Mouse (Mus musculus) kidney, embryonic 15.5 days (tissue): ENCODE results near the gene Habp2. TPM values are rescaled to one million over a fixed set of nuclear protein-coding genes. Genes with fewer than 3 reads are reported as not detected.

Experiments
- ATAC-seq: fragments of 200-750 bp; cut with Nextera tagmentation; replicated peaks from 2 replicates; pipeline ENCODE4 v1.8.0; 2017; ENCODE audit warnings: moderate TSS enrichment; ENCODE audit not compliant: low FRiP score
- H3K27ac ChIP-seq: fragments of 300-500 bp; sonication (generic); 2 replicates; pipeline ENCODE4 v1.5.1; 2015; ENCODE audit warnings: mild to moderate bottlenecking, inconsistent platforms
- H3K27me3 ChIP-seq: fragments of 300-500 bp; sonication (generic); 2 replicates; pipeline ENCODE4 v1.6.1; 2015; ENCODE audit warnings: inconsistent platforms
- H3K36me3 ChIP-seq: fragments of 300-500 bp; sonication (generic); 2 replicates; pipeline ENCODE4 v1.6.1; 2015; ENCODE audit warnings: inconsistent platforms
- H3K4me1 ChIP-seq: fragments of 300-500 bp; sonication (generic); 2 replicates; pipeline ENCODE4 v1.6.1; 2015; ENCODE audit warnings: inconsistent platforms
- H3K4me2 ChIP-seq: fragments of 300-500 bp; sonication (generic); 2 replicates; pipeline ENCODE4 v1.6.1; 2015; ENCODE audit warnings: moderate library complexity, mild to moderate bottlenecking, inconsistent platforms
- H3K4me3 ChIP-seq: fragments of 300-500 bp; sonication (generic); replicated peaks from 2 replicates; pipeline ENCODE4 v1.5.1; 2015; ENCODE audit warnings: mild to moderate bottlenecking, inconsistent platforms
- H3K9ac ChIP-seq: fragments of 300-500 bp; sonication (generic); 2 replicates; pipeline ENCODE4 v1.6.1; 2015; ENCODE audit warnings: mild to moderate bottlenecking, inconsistent platforms
- H3K9me3 ChIP-seq: fragments of 300-500 bp; sonication (generic); replicated peaks from 2 replicates; pipeline ENCODE4 v1.6.1; 2016; ENCODE audit warnings: inconsistent platforms
- WGBS: fragments of 180-500 bp; shearing (Covaris S2); methylation state at CpG from one replicate; pipeline ENCODE4 v1.1.7; 2015; ENCODE audit warnings: mixed read lengths; 5-methylcytosine and 5-hydroxymethylcytosine counted together
- polyA plus RNA-seq: library from polyadenylated mRNA; unstranded; fragments of >200 nt; fragmentation: Nextera tagmentation; extraction: Ambion mirVana; gene quantifications from 2 replicates; pipeline ENCODE4 v1.2.1, GENCODE M21; 2015

Gene Habp2
- polyA plus RNA-seq, 1 experiment from 2014 or later: 31.2 TPM

GRCm38 (mm10) chr19:56367778-56368177 lies 80.8 kb downstream of the Habp2 start:
- Histone ChIP-seq H3K27ac (no peak overlapping the region), H3K9me3 (no peaks in the 10 kb centered on the region), H3K4me3 (no peak overlapping the region), H3K4me2 (no peak overlapping the region), H3K4me1 (peaks cover 5% of the 10 kb centered on the region), H3K9ac (no peak overlapping the region), H3K27me3 (no peaks in the 10 kb centered on the region), H3K36me3 (no peaks in the 10 kb centered on the region)
- WGBS: 75% methylated on average over 7 of the region's 7 CpGs
- no peak for ATAC-seq

- Histone ChIP-seq H3K4me2 (no peak overlapping the region), H3K9ac (no peak overlapping the region), H3K4me1 (peaks cover 5% of the 10 kb centered on the region), H3K9me3 (no peaks in the 10 kb centered on the region), H3K4me3 (no peak overlapping the region), H3K27ac (no peak overlapping the region), H3K27me3 (no peaks in the 10 kb centered on the region), H3K36me3 (no peaks in the 10 kb centered on the region)
- ATAC-seq: no peak
- 93% methylated on average over 7 of the region's 7 CpGs for WGBS
Observed at GRCm38 (mm10) chr19:56368912-56369311, 82.0 kb downstream of the Habp2 start.

Other genes starting within 250 kb of the Habp2 start
- 0.36 and 0.55 TPM in 2 replicates for gene Nrap, start 102.9 kb downstream of the Habp2 start, polyA plus RNA-seq
- 26.1 and 27.0 TPM in 2 replicates for gene Casp7, start 110.0 kb downstream of the Habp2 start, polyA plus RNA-seq
- gene Plekhs1, start 174.5 kb downstream of the Habp2 start, polyA plus RNA-seq: 0.74 and 1.0 TPM in 2 replicates